ENCODE assay signal across 27 mouse cellular contexts in genomic region chr9:102751632-102752303, GRCm38 (mm10). TPM values are rescaled to one million over a fixed set of nuclear protein-coding genes. Genes with fewer than 3 reads are reported as not detected.
DNase-seq lines count a peak whose midpoint lies in the region; ATAC-seq and TF ChIP-seq lines count a peak whose summit lies in the region.
"Had no signal": no experiment of that assay in that cellular context is flagged by ENCODE, and none has a peak within 500 bp of the region (broad histone marks: within the 10 kb centered on the region; RNA-seq: fewer than 3 reads in every experiment).

No protein-coding gene starts in this region.

- H3K4me2 ChIP-seq in midbrain, embryonic 11.5 days, result no peak overlapping the region
- H3K4me2 ChIP-seq in midbrain, embryonic 13.5 days (replicated peaks), result no peak overlapping the region
- H3K4me2 ChIP-seq: embryonic facial prominence, embryonic 12.5 days; embryonic facial prominence, embryonic 15.5 days; forebrain, embryonic 12.5 days; forebrain, embryonic 15.5 days; heart, embryonic 12.5 days; heart, embryonic 15.5 days; hindbrain, embryonic 13.5 days had no signal

- peak; percentile 41 for DNase-seq in lung, adult 2 months
- no peak for DNase-seq in lung, postnatal 10 days
- DNase-seq in midbrain, embryonic 11.5 days (ENCODE audit: low spot score, missing footprints), result peak; percentile 62
- DNase-seq in NIH3T3 (ENCODE audit: low read depth), result peak; percentile 62
- no peak for DNase-seq in right cerebral cortex, postnatal 10 days (ENCODE audit: low spot score in 2 of 2)
- DNase-seq in kidney, postnatal 10 days, result no peak
- DNase-seq: adrenal gland, adult 2 months; adrenal gland, postnatal 14 days; cerebellum, adult 11 months; cerebellum, adult 2 months; cerebellum, adult 9-11 months; cerebellum, postnatal 25 days; gastrocnemius, postnatal 25 days; heart, adult 18-20 months; heart, postnatal 10 days; heart, postnatal 36 days had no signal

- H3K27ac ChIP-seq in midbrain, embryonic 11.5 days (ENCODE audit: low read depth, low read length), result no peak overlapping the region
- no peak overlapping the region for H3K27ac ChIP-seq in midbrain, embryonic 13.5 days
- H3K27ac ChIP-seq: embryonic facial prominence, embryonic 12.5 days; embryonic facial prominence, embryonic 15.5 days; forebrain, embryonic 12.5 days; forebrain, embryonic 15.5 days; heart, embryonic 15.5 days; hindbrain, embryonic 10.5 days; hindbrain, embryonic 13.5 days had no signal

- H3K4me3 ChIP-seq in lung, adult 2 months (replicated peaks; ENCODE audit: extremely low read depth, low read depth, low read length), result no peak overlapping the region
- no peak overlapping the region for H3K4me3 ChIP-seq in midbrain, embryonic 11.5 days (ENCODE audit: low read depth, low read length)
- no peak overlapping the region for H3K4me3 ChIP-seq in midbrain, embryonic 13.5 days (replicated peaks)
- H3K4me3 ChIP-seq: embryonic facial prominence, embryonic 12.5 days; embryonic facial prominence, embryonic 15.5 days; erythroblast, embryonic 14.5 days; forebrain, embryonic 12.5 days; forebrain, embryonic 15.5 days; heart, embryonic 12.5 days; heart, embryonic 15.5 days; hindbrain, embryonic 10.5 days; hindbrain, embryonic 13.5 days had no signal

- no peak for TF ChIP-seq CTCF in lung, adult 2 months (IDR thresholded peaks at IDR 0.05; ENCODE audit: insufficient read depth, low read length)

- no peak for TF ChIP-seq POLR2A in lung, adult 2 months (IDR thresholded peaks at IDR 0.05; ENCODE audit: borderline replicate concordance, extremely low read depth, low read depth, low read length)

- ATAC-seq in midbrain, embryonic 11.5 days (ENCODE audit: low FRiP score), result no peak
- ATAC-seq in midbrain, embryonic 13.5 days, result no peak
- ATAC-seq: forebrain, embryonic 15.5 days; hindbrain, embryonic 16.5 days had no signal

- no peaks in the 10 kb centered on the region for H3K36me3 ChIP-seq in midbrain, embryonic 11.5 days (ENCODE audit: control insufficient read depth, insufficient read depth, low read length)
- no peaks in the 10 kb centered on the region for H3K36me3 ChIP-seq in midbrain, embryonic 13.5 days
- H3K36me3 ChIP-seq: embryonic facial prominence, embryonic 12.5 days; embryonic facial prominence, embryonic 15.5 days; forebrain, embryonic 12.5 days; forebrain, embryonic 15.5 days; heart, embryonic 12.5 days; heart, embryonic 15.5 days; hindbrain, embryonic 10.5 days; hindbrain, embryonic 13.5 days had no signal

- 66% methylated on average over 5 of the region's 5 CpGs for WGBS in lung, adult 2 months
- WGBS in midbrain, embryonic 11.5 days, result 95% methylated on average over 5 of the region's 5 CpGs
- WGBS in midbrain, embryonic 13.5 days, result 95% methylated on average over 5 of the region's 5 CpGs

- no peaks in the 10 kb centered on the region for H3K9me3 ChIP-seq in midbrain, embryonic 11.5 days (ENCODE audit: control insufficient read depth, low read length)
- no peaks in the 10 kb centered on the region for H3K9me3 ChIP-seq in midbrain, embryonic 13.5 days
- H3K9me3 ChIP-seq: embryonic facial prominence, embryonic 12.5 days; embryonic facial prominence, embryonic 15.5 days; forebrain, embryonic 12.5 days; forebrain, embryonic 15.5 days; heart, embryonic 12.5 days; heart, embryonic 15.5 days; hindbrain, embryonic 10.5 days; hindbrain, embryonic 13.5 days had no signal

- no peaks in the 10 kb centered on the region for H3K27me3 ChIP-seq in midbrain, embryonic 11.5 days (ENCODE audit: control insufficient read depth, insufficient read depth, low read length)
- H3K27me3 ChIP-seq in midbrain, embryonic 13.5 days, result no peaks in the 10 kb centered on the region
- H3K27me3 ChIP-seq: embryonic facial prominence, embryonic 12.5 days; embryonic facial prominence, embryonic 15.5 days; forebrain, embryonic 12.5 days; forebrain, embryonic 15.5 days; heart, embryonic 12.5 days; heart, embryonic 15.5 days; hindbrain, embryonic 13.5 days had no signal

- H3K9ac ChIP-seq in midbrain, embryonic 11.5 days (ENCODE audit: low read length), result no peak overlapping the region
- H3K9ac ChIP-seq in midbrain, embryonic 13.5 days (replicated peaks), result no peak overlapping the region
- H3K9ac ChIP-seq: embryonic facial prominence, embryonic 12.5 days; embryonic facial prominence, embryonic 15.5 days; forebrain, embryonic 12.5 days; forebrain, embryonic 15.5 days; heart, embryonic 12.5 days; heart, embryonic 15.5 days; hindbrain, embryonic 13.5 days had no signal

- H3K4me1 ChIP-seq in lung, adult 2 months (ENCODE audit: control insufficient read depth, insufficient read depth, low read length), result peaks cover 9% of the 10 kb centered on the region
- H3K4me1 ChIP-seq in midbrain, embryonic 11.5 days (ENCODE audit: control insufficient read depth, insufficient read depth, low read length), result no peaks in the 10 kb centered on the region
- no peaks in the 10 kb centered on the region for H3K4me1 ChIP-seq in midbrain, embryonic 13.5 days (replicated peaks)
- H3K4me1 ChIP-seq: forebrain, embryonic 15.5 days had no signal

RNA-seq across cellular contexts. Expression of gene Amotl2, which starts 35.3 kb away (rescaled TPM):
- 82.6 and 101 TPM in 2 replicates for polyA plus RNA-seq in lung, adult 2 months (2012; rRNA removed)
- polyA plus RNA-seq in midbrain, embryonic 11.5 days (2014; fragmentation: Nextera tagmentation; extraction: Ambion mirVana), result 47.0 and 58.0 TPM in 2 replicates
- 65.0 and 80.6 TPM in 2 replicates for polyA plus RNA-seq in midbrain, embryonic 13.5 days (2015; fragmentation: Nextera tagmentation; extraction: Ambion mirVana)

Comparison
In these comparisons a context has a peak if more than half of its experiments do, and no peak if none do; other contexts are left out.
1. DNase-seq: peak in lung, adult 2 months (single experiment), midbrain, embryonic 11.5 days (single experiment) and NIH3T3 (single experiment); none in lung, postnatal 10 days (single experiment), right cerebral cortex, postnatal 10 days (0 of 2) and kidney, postnatal 10 days (single experiment).